9 mouse cellular contexts compared by ENCODE assay signal in the genomic region with DNA sequence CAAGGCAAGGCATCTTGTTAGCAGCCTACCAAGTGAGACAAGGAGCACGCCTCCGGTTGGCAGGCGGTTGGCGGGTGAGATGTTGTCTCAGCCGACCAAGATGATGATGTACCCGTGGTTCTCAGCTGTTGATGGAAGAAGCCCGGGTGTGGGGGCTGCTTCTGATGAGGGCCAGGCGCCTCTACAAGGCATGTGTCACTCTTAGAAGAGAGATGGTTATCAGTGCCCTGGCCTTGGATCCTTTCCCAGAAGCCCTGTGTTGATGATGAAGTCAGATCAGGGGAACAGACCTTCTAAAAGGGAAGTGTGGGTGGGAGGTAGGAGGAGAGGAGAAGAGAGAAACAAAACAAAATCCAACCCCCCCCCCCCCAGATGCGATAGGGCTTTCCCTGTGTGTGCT. TPM values are rescaled to one million over a fixed set of nuclear protein-coding genes. Genes with fewer than 3 reads are reported as not detected.
DNase-seq lines count a peak whose midpoint lies in the region; ATAC-seq and TF ChIP-seq lines count a peak whose summit lies in the region.
"Had no signal": no experiment of that assay in that cellular context is flagged by ENCODE, and none has a peak within 500 bp of the region (broad histone marks: within the 10 kb centered on the region; RNA-seq: fewer than 3 reads in every experiment).

No protein-coding gene starts in this region.

- no peaks in the 10 kb centered on the region for H3K27me3 ChIP-seq in cerebellum, adult 2 months (ENCODE audit: control insufficient read depth, insufficient read depth, low read length)
- H3K27me3 ChIP-seq in heart, postnatal 0 days (ENCODE audit: control insufficient read depth, insufficient read depth, low read length) = no peaks in the 10 kb centered on the region
- no peaks in the 10 kb centered on the region for H3K27me3 ChIP-seq in forebrain, embryonic 13.5 days

- H3K36me3 ChIP-seq in heart, postnatal 0 days (replicated peaks; ENCODE audit: control insufficient read depth, insufficient read depth, low read length) = no peaks in the 10 kb centered on the region
- peaks cover 9% of the 10 kb centered on the region; the same call in 1 of the 2 replicates for H3K36me3 ChIP-seq in forebrain, embryonic 13.5 days (ENCODE audit: poor library complexity, severe bottlenecking)

- TF ChIP-seq POLR2A in cerebellum, adult 2 months (IDR thresholded peaks at IDR 0.05; ENCODE audit: borderline replicate concordance, insufficient read depth, low read length) = no peak
- TF ChIP-seq POLR2A in bone marrow, adult 2 months (IDR thresholded peaks at IDR 0.05; ENCODE audit: borderline replicate concordance, control insufficient read depth, low read depth, low read length) = no peak

- H3K9me3 ChIP-seq in heart, postnatal 0 days (replicated peaks; ENCODE audit: control insufficient read depth, low read length) = 0 out of 2 replicates have a peak, but pooled peaks cover 8% of the 10 kb centered on the region
- no peaks in the 10 kb centered on the region for H3K9me3 ChIP-seq in forebrain, embryonic 13.5 days (replicated peaks)

- no peak overlapping the region for H3K4me3 ChIP-seq in cerebellum, adult 2 months (replicated peaks; ENCODE audit: insufficient read depth, low read depth, low read length)
- no peak overlapping the region for H3K4me3 ChIP-seq in bone marrow, adult 2 months (replicated peaks; ENCODE audit: control insufficient read depth, low read depth, low read length)
- no peak overlapping the region for H3K4me3 ChIP-seq in heart, postnatal 0 days (ENCODE audit: low read depth, low read length)
- no peak overlapping the region for H3K4me3 ChIP-seq in forebrain, embryonic 13.5 days
- H3K4me3 ChIP-seq: erythroblast, embryonic 14.5 days had no signal

- no peak for TF ChIP-seq EP300 in heart, postnatal 0 days (IDR thresholded peaks at IDR 0.05; ENCODE audit: low read depth)

- H3K27ac ChIP-seq in cerebellum, adult 2 months (ENCODE audit: insufficient read depth, low read length) = no peak overlapping the region
- H3K27ac ChIP-seq in bone marrow, adult 2 months (ENCODE audit: control insufficient read depth, insufficient read depth, low read depth, low read length, poor library complexity) = peak overlapping the region; percentile 40; the same call in 1 of the 2 replicates
- H3K27ac ChIP-seq in heart, postnatal 0 days (ENCODE audit: low read depth) = 0 out of 2 replicates have a peak overlapping the region, but pooled peaks have one; percentile 7
- H3K27ac ChIP-seq in forebrain, embryonic 13.5 days = no peak overlapping the region

- WGBS in cerebellum, adult 2 months = 74% methylated on average over 9 of the region's 9 CpGs
- 7% methylated on average over 9 of the region's 9 CpGs for WGBS in bone marrow, adult 2 months
- 10% methylated on average over 9 of the region's 9 CpGs for WGBS in heart, postnatal 0 days
- 86% methylated on average over 9 of the region's 9 CpGs for WGBS in forebrain, embryonic 13.5 days

- no peaks in the 10 kb centered on the region; the same call in 1 of the 2 replicates for H3K4me1 ChIP-seq in cerebellum, adult 2 months (ENCODE audit: control insufficient read depth, insufficient read depth, low read length)
- H3K4me1 ChIP-seq in bone marrow, adult 2 months (ENCODE audit: control insufficient read depth, insufficient read depth, low read length) = peaks cover 18% of the 10 kb centered on the region
- peaks cover 40% of the 10 kb centered on the region for H3K4me1 ChIP-seq in heart, postnatal 0 days (ENCODE audit: control insufficient read depth, insufficient read depth)
- H3K4me1 ChIP-seq in forebrain, embryonic 13.5 days = no peaks in the 10 kb centered on the region

- peak; percentile 43; the same call in 1 of the 2 replicates for ATAC-seq in heart, postnatal 0 days (ENCODE audit: insufficient read depth, low read depth)
- ATAC-seq in megakaryocyte-erythroid progenitor cell, adult 5-6 weeks (replicated peaks; ENCODE audit: low FRiP score, low TSS enrichment, poor library complexity, severe bottlenecking) = peak; percentile 58
- no peak for ATAC-seq in forebrain, embryonic 13.5 days

- no peak for TF ChIP-seq CTCF in cerebellum, adult 2 months (IDR thresholded peaks at IDR 0.05; ENCODE audit: borderline replicate concordance, insufficient read depth, low read depth, low read length)
- TF ChIP-seq CTCF in bone marrow, adult 2 months (IDR thresholded peaks at IDR 0.05; ENCODE audit: control insufficient read depth, insufficient read depth, low read length) = no peak
- no peak for TF ChIP-seq CTCF in heart, postnatal 0 days (IDR thresholded peaks at IDR 0.05; ENCODE audit: low read depth)

- H3K4me2 ChIP-seq in heart, postnatal 0 days (ENCODE audit: low read depth, low read length) = peak overlapping the region; percentile 33; the same call in 1 of the 2 replicates
- no peak overlapping the region for H3K4me2 ChIP-seq in forebrain, embryonic 13.5 days

- intact Hi-C loops in gastrocnemius, postnatal 36 days (cut with DNase I) = no loop called here

- H3K9ac ChIP-seq in heart, postnatal 0 days (replicated peaks; ENCODE audit: low read depth, low read length) = no peak overlapping the region
- no peak overlapping the region for H3K9ac ChIP-seq in forebrain, embryonic 13.5 days

- peak; percentile 26 to 30 for DNase-seq in cerebellum, postnatal 14 days
- no peak for DNase-seq in cerebellum, adult 2 months
- no peak for DNase-seq in heart, postnatal 0 days (ENCODE audit: low spot score)
- DNase-seq in left cerebral cortex, adult 8-10 months (ENCODE audit: low spot score in 2 of 2) = peak; percentile 50 to 80
- DNase-seq in gastrocnemius, postnatal 36 days = no peak

RNA-seq across cellular contexts. Expression of gene Chst11, which starts 19.1 kb away (rescaled TPM):
- polyA plus RNA-seq in cerebellum, adult 2 months (2012; rRNA removed) = 21.1 and 22.6 TPM in 2 replicates
- 5.3 and 6.4 TPM in 2 replicates for polyA plus RNA-seq in bone marrow, adult 2 months (2011; ENCODE audit: insufficient read depth, insufficient read length, low replicate concordance, missing spikeins)
- 6.6 and 8.9 TPM in 2 replicates for total RNA-seq in heart, postnatal 0 days (2014; rRNA removed; ENCODE audit: low replicate concordance)
- 0.57 and 0.70 TPM in 2 replicates for polyA plus RNA-seq in heart, postnatal 0 days (2015; fragmentation: Nextera tagmentation; extraction: Ambion mirVana)
- total RNA-seq in left cerebral cortex, adult 8-10 months (2022) = 10 to 100 TPM; 33.0 to 38.0 (median 33.5) TPM
- 14.2 and 15.2 TPM in 2 replicates for total RNA-seq in megakaryocyte-erythroid progenitor cell, adult 5-6 weeks (2014; fragmentation: Nextera tagmentation)
- total RNA-seq in megakaryocyte-erythroid progenitor cell, adult 5-6 weeks (2017) = 19.0 and 24.1 TPM in 2 replicates
- total RNA-seq in gastrocnemius, postnatal 36 days (2021) = 1 to 10 TPM in 1 of 2 experiments, under 1 TPM in 1; 0.77 to 1.2 TPM
- polyA plus RNA-seq in forebrain, embryonic 13.5 days (2015; fragmentation: Nextera tagmentation; extraction: Ambion mirVana) = 2.1 and 2.5 TPM in 2 replicates

Comparison
In these comparisons a context has a peak if more than half of its experiments do, and no peak if none do; other contexts are left out.
1. DNase-seq: peak in cerebellum, postnatal 14 days (2 of 2) and left cerebral cortex, adult 8-10 months (2 of 2); none in cerebellum, adult 2 months (0 of 2), heart, postnatal 0 days (single experiment) and gastrocnemius, postnatal 36 days (0 of 2).
2. H3K27ac ChIP-seq: peak in bone marrow, adult 2 months (single experiment) and heart, postnatal 0 days (single experiment); none in cerebellum, adult 2 months (single experiment) and forebrain, embryonic 13.5 days (single experiment).